Mouse (Mus musculus): Measurements from ENCODE around the gene Car4. TPM values are rescaled to one million over a fixed set of nuclear protein-coding genes. Genes with fewer than 3 reads are reported as not detected.

Gene Car4
- polyA plus RNA-seq, 3 experiments from 2014 or later: not detected

Other genes starting within 250 kb of the Car4 start
- 10 to 100 TPM in 2 of 3 experiments, 1 to 10 TPM in 1; 5.1 to 11.7 (median 10.2) TPM for gene Mrm1, start 138.3 kb upstream of the Car4 start, polyA plus RNA-seq (2017; shearing (Covaris generic))
- 10 to 100 TPM in 1 of 3 experiments, 1 to 10 TPM in 2; 7.9 to 10.9 (median 9.0) TPM for gene Dhrs11, start 128.8 kb upstream of the Car4 start, polyA plus RNA-seq (2017; shearing (Covaris generic))
- gene Ggnbp2, start 87.0 kb upstream of the Car4 start, polyA plus RNA-seq (2017; shearing (Covaris generic)): 100 to 1,000 TPM; 106 to 124 (median 111) TPM
- gene Myo19, start 77.6 kb upstream of the Car4 start, polyA plus RNA-seq (2017; shearing (Covaris generic)): 1 to 10 TPM; 1.2 to 2.8 (median 2.4) TPM
- gene Pigw, start 77.5 kb upstream of the Car4 start, polyA plus RNA-seq (2017; shearing (Covaris generic)): 1 to 10 TPM; 2.1 to 4.2 (median 2.8) TPM
- 10 to 100 TPM; 35.6 to 37.3 (median 36.7) TPM for gene Znhit3, start 41.4 kb upstream of the Car4 start, polyA plus RNA-seq (2017; shearing (Covaris generic))
- 1 to 10 TPM; 5.2 to 9.4 (median 8.8) TPM for gene Usp32, start 182.4 kb downstream of the Car4 start, polyA plus RNA-seq (2017; shearing (Covaris generic))
- not detected for gene 1700125H20Rik, start 212.6 kb downstream of the Car4 start, polyA plus RNA-seq (2017; shearing (Covaris generic))